Mouse (Mus musculus) heart, embryonic 12.5 days (tissue): ENCODE measurements around the gene Dlgap4. TPM values are rescaled to one million over a fixed set of nuclear protein-coding genes. Genes with fewer than 3 reads are reported as not detected.

ENCODE experiments used
- ATAC-seq: fragments of 200-750 bp; cut with Nextera tagmentation; 2 replicates; pipeline ENCODE4 v1.8.0; 2017; ENCODE audit warnings: moderate TSS enrichment, moderate library complexity; ENCODE audit not compliant: insufficient number of reproducible peaks, low FRiP score
- H3K27ac ChIP-seq: fragments of 300-500 bp; sonication (generic); 2 replicates; pipeline ENCODE4 v1.5.1; 2016; ENCODE audit warnings: mild to moderate bottlenecking, moderate library complexity; ENCODE audit not compliant: poor library complexity, severe bottlenecking
- H3K27me3 ChIP-seq: fragments of 300-500 bp; sonication (generic); replicated peaks from 2 replicates; pipeline ENCODE4 v1.6.1; 2016; ENCODE audit warnings: mild to moderate bottlenecking, moderate library complexity
- H3K36me3 ChIP-seq: fragments of 300-500 bp; sonication (generic); 2 replicates; pipeline ENCODE4 v1.6.1; 2016; ENCODE audit warnings: mild to moderate bottlenecking, moderate library complexity
- H3K4me1 ChIP-seq: fragments of 300-500 bp; sonication (generic); replicated peaks from 2 replicates; pipeline ENCODE4 v1.6.1; 2016; ENCODE audit warnings: mild to moderate bottlenecking
- H3K4me2 ChIP-seq: fragments of 300-500 bp; sonication (generic); 2 replicates; pipeline ENCODE4 v1.6.1; 2016; ENCODE audit warnings: mild to moderate bottlenecking, moderate library complexity
- H3K4me3 ChIP-seq: fragments of 300-500 bp; sonication (generic); 2 replicates; pipeline ENCODE4 v1.5.1; 2016; ENCODE audit warnings: mild to moderate bottlenecking
- H3K9ac ChIP-seq: fragments of 300-500 bp; sonication (generic); 2 replicates; pipeline ENCODE4 v1.6.1; 2016; ENCODE audit warnings: mild to moderate bottlenecking, moderate library complexity
- H3K9me3 ChIP-seq: fragments of 300-500 bp; sonication (generic); replicated peaks from 2 replicates; pipeline ENCODE4 v1.6.1; 2016; ENCODE audit warnings: mild to moderate bottlenecking, moderate library complexity
- WGBS: fragments of 180-500 bp; shearing (Covaris S2); methylation state at CpG from one replicate; pipeline ENCODE4 v1.1.7; 2016; 5-methylcytosine and 5-hydroxymethylcytosine counted together
- polyA plus RNA-seq: library from polyadenylated mRNA; unstranded; fragments of >200 nt; fragmentation: Nextera tagmentation; extraction: Ambion mirVana; gene quantifications from 2 replicates; pipeline ENCODE4 v1.2.1, GENCODE M21; 2016

The Dlgap4 gene
- polyA plus RNA-seq, 1 experiment from 2014 or later = 72.1 TPM

GRCm38 (mm10) chr2:156673881-156674669, 60.6 kb downstream of the Dlgap4 start:
- Histone ChIP-seq H3K9ac (no peak overlapping the region), H3K4me3 (no peak overlapping the region), H3K27me3 (peaks cover 19% of the 10 kb centered on the region), H3K4me2 (no peak overlapping the region), H3K4me1 (no peaks in the 10 kb centered on the region), H3K9me3 (no peaks in the 10 kb centered on the region), H3K27ac (no peak overlapping the region), H3K36me3 (no peaks in the 10 kb centered on the region)
- ATAC-seq = no peak
- 63% methylated on average over 8 of the region's 8 CpGs for WGBS

- H3K9ac ChIP-seq = no peak overlapping the region
- no peaks in the 10 kb centered on the region for H3K36me3 ChIP-seq
- H3K9me3 ChIP-seq = no peaks in the 10 kb centered on the region
- peaks cover 14% of the 10 kb centered on the region for H3K4me1 ChIP-seq
- no peak for ATAC-seq
- no peak overlapping the region for H3K27ac ChIP-seq
- WGBS = 6% methylated on average over 6 of the region's 6 CpGs
- H3K27me3 ChIP-seq = peaks cover 33% of the 10 kb centered on the region
- H3K4me3 ChIP-seq = no peak overlapping the region
- H3K4me2 ChIP-seq = no peak overlapping the region
These were observed 63.4 kb downstream of the Dlgap4 start for GRCm38 (mm10) chr2:156676885-156677284.

GRCm38 (mm10) chr2:156678112-156678511, 64.6 kb downstream of the Dlgap4 start:
- no peaks in the 10 kb centered on the region for H3K36me3 ChIP-seq
- H3K4me2 ChIP-seq = no peak overlapping the region
- H3K9me3 ChIP-seq = no peaks in the 10 kb centered on the region
- no peak for ATAC-seq
- H3K27ac ChIP-seq = no peak overlapping the region
- H3K4me3 ChIP-seq = no peak overlapping the region
- H3K27me3 ChIP-seq = peaks cover 34% of the 10 kb centered on the region
- no peak overlapping the region for H3K9ac ChIP-seq
- 69% methylated on average over 4 of the region's 4 CpGs for WGBS
- H3K4me1 ChIP-seq = peaks cover 21% of the 10 kb centered on the region

- Histone ChIP-seq H3K36me3 (no peaks in the 10 kb centered on the region), H3K9me3 (no peaks in the 10 kb centered on the region), H3K9ac (no peak overlapping the region), H3K27ac (no peak overlapping the region), H3K4me1 (peaks cover 29% of the 10 kb centered on the region), H3K4me3 (no peak overlapping the region), H3K4me2 (no peak overlapping the region), H3K27me3 (peaks cover 64% of the 10 kb centered on the region)
- ATAC-seq = no peak
- WGBS = 40% methylated on average over 12 of the region's 12 CpGs
These were observed 69.5 kb downstream of the Dlgap4 start for GRCm38 (mm10) chr2:156682965-156683364.

GRCm38 (mm10) chr2:156685999-156686398, 72.5 kb downstream of the Dlgap4 start:
- WGBS = 67% methylated on average over 14 of the region's 14 CpGs
- H3K36me3 ChIP-seq = no peaks in the 10 kb centered on the region
- H3K27me3 ChIP-seq = peaks cover 79% of the 10 kb centered on the region
- no peak overlapping the region for H3K4me3 ChIP-seq
- H3K27ac ChIP-seq = no peak overlapping the region
- H3K9me3 ChIP-seq = no peaks in the 10 kb centered on the region
- no peak for ATAC-seq
- H3K4me1 ChIP-seq = peaks cover 27% of the 10 kb centered on the region
- H3K4me2 ChIP-seq = no peak overlapping the region
- no peak overlapping the region for H3K9ac ChIP-seq

GRCm38 (mm10) chr2:156686754-156687153, 73.2 kb downstream of the Dlgap4 start:
- Histone ChIP-seq H3K27ac (no peak overlapping the region), H3K9me3 (no peaks in the 10 kb centered on the region), H3K4me1 (peaks cover 20% of the 10 kb centered on the region), H3K4me2 (no peak overlapping the region), H3K36me3 (no peaks in the 10 kb centered on the region), H3K9ac (no peak overlapping the region), H3K27me3 (peaks cover 76% of the 10 kb centered on the region), H3K4me3 (no peak overlapping the region)
- no peak for ATAC-seq
- 59% methylated on average over 4 of the region's 4 CpGs for whole genome bisulfite sequencing

- no peak overlapping the region for H3K27ac ChIP-seq
- peaks cover 80% of the 10 kb centered on the region for H3K27me3 ChIP-seq
- no peak for ATAC-seq
- peaks cover 8% of the 10 kb centered on the region; the same call in 1 of the 2 replicates for H3K4me1 ChIP-seq
- H3K9ac ChIP-seq = no peak overlapping the region
- H3K9me3 ChIP-seq = no peaks in the 10 kb centered on the region
- WGBS = 8% methylated on average over 14 of the region's 14 CpGs
- no peaks in the 10 kb centered on the region for H3K36me3 ChIP-seq
- no peak overlapping the region for H3K4me3 ChIP-seq
- H3K4me2 ChIP-seq = no peak overlapping the region
These were observed 75.1 kb downstream of the Dlgap4 start for GRCm38 (mm10) chr2:156688604-156689003.

- WGBS = 31% methylated on average over 2 of the region's 2 CpGs
- Histone ChIP-seq H3K4me3 (no peak overlapping the region), H3K27me3 (peaks cover 69% of the 10 kb centered on the region), H3K36me3 (no peaks in the 10 kb centered on the region), H3K9me3 (no peaks in the 10 kb centered on the region), H3K4me1 (0 out of 2 replicates have a peak, but pooled peaks cover 4% of the 10 kb centered on the region), H3K9ac (no peak overlapping the region), H3K27ac (no peak overlapping the region), H3K4me2 (no peak overlapping the region)
- no peak for ATAC-seq
These were observed 77.3 kb downstream of the Dlgap4 start for GRCm38 (mm10) chr2:156690833-156691232.

- no peak overlapping the region for H3K4me2 ChIP-seq
- H3K27me3 ChIP-seq = peaks cover 66% of the 10 kb centered on the region
- 0 out of 2 replicates have a peak, but pooled peaks cover 4% of the 10 kb centered on the region for H3K4me1 ChIP-seq
- 60% methylated on average over 9 of the region's 9 CpGs for WGBS
- H3K9me3 ChIP-seq = no peaks in the 10 kb centered on the region
- H3K27ac ChIP-seq = no peak overlapping the region
- no peaks in the 10 kb centered on the region for H3K36me3 ChIP-seq
- no peak for ATAC-seq
- H3K4me3 ChIP-seq = no peak overlapping the region
- H3K9ac ChIP-seq = no peak overlapping the region
These were observed 78.2 kb downstream of the Dlgap4 start for GRCm38 (mm10) chr2:156691746-156692145.

- H3K9ac ChIP-seq = no peak overlapping the region
- 54% methylated on average over 11 of the region's 11 CpGs for WGBS
- no peak overlapping the region for H3K4me2 ChIP-seq
- ATAC-seq = no peak
- no peaks in the 10 kb centered on the region for H3K9me3 ChIP-seq
- H3K27ac ChIP-seq = no peak overlapping the region
- H3K4me1 ChIP-seq = 0 out of 2 replicates have a peak, but pooled peaks cover 4% of the 10 kb centered on the region
- peaks cover 66% of the 10 kb centered on the region for H3K27me3 ChIP-seq
- no peak overlapping the region for H3K4me3 ChIP-seq
- H3K36me3 ChIP-seq = no peaks in the 10 kb centered on the region
These were observed 79.8 kb downstream of the Dlgap4 start for GRCm38 (mm10) chr2:156693241-156693807.

GRCm38 (mm10) chr2:156697261-156697660, 83.8 kb downstream of the Dlgap4 start:
- no peak for ATAC-seq
- no peak overlapping the region for H3K27ac ChIP-seq

More at GRCm38 (mm10) chr2:156697261-156697660, 83.8 kb downstream of the Dlgap4 start:
- Histone ChIP-seq H3K4me2 (no peak overlapping the region), H3K4me3 (no peak overlapping the region), H3K27me3 (peaks cover 44% of the 10 kb centered on the region), H3K9ac (no peak overlapping the region), H3K36me3 (no peaks in the 10 kb centered on the region), H3K9me3 (no peaks in the 10 kb centered on the region), H3K4me1 (no peaks in the 10 kb centered on the region)
- WGBS = 79% methylated on average over 8 of the region's 8 CpGs
